Mouse (Mus musculus): ENCODE results near the gene Gm17387. TPM values are rescaled to one million over a fixed set of nuclear protein-coding genes. Genes with fewer than 3 reads are reported as not detected.

The Gm17387 gene
- polyA plus RNA-seq, 1 experiment from 2014 or later: not detected

- peak overlapping the region; percentile 61 for H3K27ac ChIP-seq
- under 1% methylated on average over 51 of the region's 51 CpGs for WGBS
Measured at GRCm38 (mm10) chr7:141070058-141070862, 41.3 kb downstream of the Gm17387 start.

GRCm38 (mm10) chr7:141072017-141072745, 43.2 kb downstream of the Gm17387 start:
- no peak overlapping the region for H3K4me3 ChIP-seq
- H3K27ac ChIP-seq: no peak overlapping the region
- peaks cover 15% of the 10 kb centered on the region for H3K27me3 ChIP-seq
- WGBS: 48% methylated on average over 23 of the region's 23 CpGs
- H3K9me3 ChIP-seq (replicated peaks): no peaks in the 10 kb centered on the region
- H3K9ac ChIP-seq: no peak overlapping the region
- H3K4me1 ChIP-seq: peaks cover 16% of the 10 kb centered on the region
- ATAC-seq: no peak
- H3K4me2 ChIP-seq: no peak overlapping the region
- peaks cover 18% of the 10 kb centered on the region for H3K36me3 ChIP-seq (ENCODE audit: poor library complexity, severe bottlenecking)

More at GRCm38 (mm10) chr7:141070058-141070862, 41.3 kb downstream of the Gm17387 start:
- Histone ChIP-seq H3K9me3 (replicated peaks) (no peaks in the 10 kb centered on the region), H3K4me2 (peak overlapping the region; percentile 74), H3K4me1 (peaks cover 16% of the 10 kb centered on the region), H3K9ac (peak overlapping the region; percentile 70), H3K36me3 (ENCODE audit: poor library complexity, severe bottlenecking) (peaks cover 37% of the 10 kb centered on the region), H3K27me3 (peaks cover 15% of the 10 kb centered on the region), H3K4me3 (peak overlapping the region; percentile 34)
- ATAC-seq: peak; percentile 65

DNA sequence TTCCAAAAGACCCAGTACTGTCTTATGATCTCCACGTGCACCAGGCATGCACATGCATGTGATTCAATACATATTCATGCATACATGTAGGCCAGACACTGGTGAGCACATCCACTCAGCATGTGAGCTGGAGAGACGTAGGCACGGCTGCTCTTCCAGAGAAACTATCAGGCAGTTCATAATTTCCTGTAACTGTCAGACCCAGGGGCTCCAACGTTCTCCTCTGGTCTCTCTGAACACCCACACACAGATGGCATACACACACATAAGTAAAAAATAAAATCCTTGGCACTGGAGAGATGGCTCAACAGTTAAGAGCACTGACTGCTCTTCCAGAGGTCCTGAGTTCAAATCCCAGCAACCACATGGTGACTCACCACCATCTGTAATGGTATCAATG, 44.9 kb downstream of the Gm17387 start:
- H3K9me3 ChIP-seq (replicated peaks): no peaks in the 10 kb centered on the region
- no peak overlapping the region for H3K4me2 ChIP-seq
- ATAC-seq: no peak
- H3K4me3 ChIP-seq: no peak overlapping the region
- H3K4me1 ChIP-seq: peaks cover 16% of the 10 kb centered on the region
- H3K36me3 ChIP-seq (ENCODE audit: poor library complexity, severe bottlenecking): peaks cover 2% of the 10 kb centered on the region
- 81% methylated on average over 4 of the region's 4 CpGs for WGBS
- H3K27me3 ChIP-seq: peaks cover 18% of the 10 kb centered on the region
- no peak overlapping the region for H3K27ac ChIP-seq
- no peak overlapping the region for H3K9ac ChIP-seq

GRCm38 (mm10) chr7:141077841-141078240, 48.9 kb downstream of the Gm17387 start, which contains the start of gene Pkp3:
Gene Pkp3 (plus strand): TSS chr7:141078218.
- 91% methylated on average over 15 of the region's 15 CpGs for WGBS

DNA sequence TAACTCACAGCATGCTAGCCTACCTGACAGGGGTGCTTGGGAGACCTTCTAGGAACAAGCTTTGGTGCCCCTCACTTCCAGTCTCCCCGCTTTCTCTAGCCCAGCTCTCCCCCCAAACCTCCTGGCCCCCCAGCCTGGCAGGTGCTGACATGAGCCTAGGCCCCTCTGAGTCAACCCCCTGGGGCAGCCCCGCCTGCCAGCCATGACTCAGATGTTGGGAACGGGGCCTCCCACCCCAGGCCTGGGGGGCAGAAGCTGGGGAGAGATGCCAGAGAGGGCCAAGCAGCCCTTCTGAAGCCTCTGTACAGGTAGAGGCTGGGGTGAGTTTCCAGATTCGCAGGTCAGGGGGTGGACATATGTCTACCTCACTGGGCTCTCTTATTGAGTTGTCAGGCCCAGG, 49.9 kb downstream of the Gm17387 start:
- ATAC-seq: no peak
- 86% methylated on average over 4 of the region's 4 CpGs for whole genome bisulfite sequencing

More at GRCm38 (mm10) chr7:141077841-141078240, 48.9 kb downstream of the Gm17387 start, which contains the start of gene Pkp3:
- no peak within 1 kb of the TSS for H3K4me2 ChIP-seq
- H3K27ac ChIP-seq: no peak within 1 kb of the TSS
- H3K36me3 ChIP-seq (ENCODE audit: poor library complexity, severe bottlenecking): no peaks in the 10 kb centered on the region
- H3K4me3 ChIP-seq: no peak within 1 kb of the TSS
- no peaks in the 10 kb centered on the region for H3K4me1 ChIP-seq
- no peak for ATAC-seq
- H3K9ac ChIP-seq: no peak within 1 kb of the TSS
- no peaks in the 10 kb centered on the region for H3K9me3 ChIP-seq (replicated peaks)
- peaks cover 18% of the 10 kb centered on the region; the same call in 1 of the 2 replicates for H3K27me3 ChIP-seq

More for the DNA sequence above, 49.9 kb downstream of the Gm17387 start:
- Histone ChIP-seq H3K4me3 (no peak overlapping the region), H3K9me3 (replicated peaks) (no peaks in the 10 kb centered on the region), H3K36me3 (ENCODE audit: poor library complexity, severe bottlenecking) (no peaks in the 10 kb centered on the region), H3K9ac (no peak overlapping the region), H3K4me1 (no peaks in the 10 kb centered on the region), H3K4me2 (no peak overlapping the region), H3K27me3 (peaks cover 18% of the 10 kb centered on the region; the same call in 1 of the 2 replicates), H3K27ac (no peak overlapping the region)

Other genes with a start within 250 kb of the Gm17387 start
- 0.28 TPM in 1 of 2 replicates, not detected in the other for gene Syce1, start 241.3 kb upstream of the Gm17387 start, polyA plus RNA-seq (2015; fragmentation: Nextera tagmentation; extraction: Ambion mirVana)
- 8.7 and 10.6 TPM in 2 replicates for gene Zfp941, start 207.0 kb upstream of the Gm17387 start, polyA plus RNA-seq (2015; fragmentation: Nextera tagmentation; extraction: Ambion mirVana)
- not detected in 2 replicates for gene Urah, start 194.1 kb upstream of the Gm17387 start, polyA plus RNA-seq (2015; fragmentation: Nextera tagmentation; extraction: Ambion mirVana)
- gene Scgb1c1, start 183.6 kb upstream of the Gm17387 start, polyA plus RNA-seq (2015; fragmentation: Nextera tagmentation; extraction: Ambion mirVana): not detected in 2 replicates
- not detected in 2 replicates for gene Odf3, start 181.3 kb upstream of the Gm17387 start, polyA plus RNA-seq (2015; fragmentation: Nextera tagmentation; extraction: Ambion mirVana)
- gene Gm45785, start 172.8 kb upstream of the Gm17387 start, polyA plus RNA-seq (2015; fragmentation: Nextera tagmentation; extraction: Ambion mirVana): not detected in 2 replicates
- 65.7 and 80.4 TPM in 2 replicates for gene Ric8a, start 172.2 kb upstream of the Gm17387 start, polyA plus RNA-seq (2015; fragmentation: Nextera tagmentation; extraction: Ambion mirVana)
- gene Bet1l, start 171.6 kb upstream of the Gm17387 start, polyA plus RNA-seq (2015; fragmentation: Nextera tagmentation; extraction: Ambion mirVana): 34.6 and 38.7 TPM in 2 replicates
- 310 and 318 TPM in 2 replicates for gene Psmd13, start 147.2 kb upstream of the Gm17387 start, polyA plus RNA-seq (2015; fragmentation: Nextera tagmentation; extraction: Ambion mirVana)
- gene Sirt3, start 146.8 kb upstream of the Gm17387 start, polyA plus RNA-seq (2015; fragmentation: Nextera tagmentation; extraction: Ambion mirVana): 29.4 and 31.0 TPM in 2 replicates
- gene Cox8b, start 128.7 kb upstream of the Gm17387 start, polyA plus RNA-seq (2015; fragmentation: Nextera tagmentation; extraction: Ambion mirVana): not detected in 2 replicates
- gene Nlrp6, start 108.2 kb upstream of the Gm17387 start, polyA plus RNA-seq (2015; fragmentation: Nextera tagmentation; extraction: Ambion mirVana): 0.22 and 0.28 TPM in 2 replicates
- gene Pgghg, start 87.7 kb upstream of the Gm17387 start, polyA plus RNA-seq (2015; fragmentation: Nextera tagmentation; extraction: Ambion mirVana): 8.2 and 9.4 TPM in 2 replicates
- 0.45 and 0.64 TPM in 2 replicates for gene Ifitm5, start 78.8 kb upstream of the Gm17387 start, polyA plus RNA-seq (2015; fragmentation: Nextera tagmentation; extraction: Ambion mirVana)
- not detected in 2 replicates for gene Gm45717, start 73.2 kb upstream of the Gm17387 start, polyA plus RNA-seq (2015; fragmentation: Nextera tagmentation; extraction: Ambion mirVana)
- gene Ifitm2, start 73.1 kb upstream of the Gm17387 start, polyA plus RNA-seq (2015; fragmentation: Nextera tagmentation; extraction: Ambion mirVana): 147 and 153 TPM in 2 replicates
- gene Ifitm1, start 61.9 kb upstream of the Gm17387 start, polyA plus RNA-seq (2015; fragmentation: Nextera tagmentation; extraction: Ambion mirVana): 2.7 and 4.8 TPM in 2 replicates
- 12.7 and 18.1 TPM in 2 replicates for gene Ifitm3, start 18.4 kb upstream of the Gm17387 start, polyA plus RNA-seq (2015; fragmentation: Nextera tagmentation; extraction: Ambion mirVana)
- not detected in 2 replicates for gene Ifitm6, start 11.2 kb upstream of the Gm17387 start, polyA plus RNA-seq (2015; fragmentation: Nextera tagmentation; extraction: Ambion mirVana)
- gene B4galnt4, start 32.0 kb downstream of the Gm17387 start, polyA plus RNA-seq (2015; fragmentation: Nextera tagmentation; extraction: Ambion mirVana): 33.0 and 34.7 TPM in 2 replicates
- gene Pkp3, start 49.1 kb downstream of the Gm17387 start, polyA plus RNA-seq (2015; fragmentation: Nextera tagmentation; extraction: Ambion mirVana): 0.25 TPM in 1 of 2 replicates, not detected in the other
- gene Sigirr, start 71.4 kb downstream of the Gm17387 start, polyA plus RNA-seq (2015; fragmentation: Nextera tagmentation; extraction: Ambion mirVana): 1.5 and 1.7 TPM in 2 replicates
- gene Ano9, start 88.7 kb downstream of the Gm17387 start, polyA plus RNA-seq (2015; fragmentation: Nextera tagmentation; extraction: Ambion mirVana): 0.13 TPM in 1 of 2 replicates, not detected in the other
- gene Ptdss2, start 93.3 kb downstream of the Gm17387 start, polyA plus RNA-seq (2015; fragmentation: Nextera tagmentation; extraction: Ambion mirVana): 61.1 and 69.5 TPM in 2 replicates
- 40.7 and 45.2 TPM in 2 replicates for gene Rnh1, start 143.7 kb downstream of the Gm17387 start, polyA plus RNA-seq (2015; fragmentation: Nextera tagmentation; extraction: Ambion mirVana)
- 67.2 and 73.9 TPM in 2 replicates for gene Hras, start 164.9 kb downstream of the Gm17387 start, polyA plus RNA-seq (2015; fragmentation: Nextera tagmentation; extraction: Ambion mirVana)
- gene Lrrc56, start 165.0 kb downstream of the Gm17387 start, polyA plus RNA-seq (2015; fragmentation: Nextera tagmentation; extraction: Ambion mirVana): 12.6 and 17.3 TPM in 2 replicates
- gene Lmntd2, start 184.9 kb downstream of the Gm17387 start, polyA plus RNA-seq (2015; fragmentation: Nextera tagmentation; extraction: Ambion mirVana): 2.1 and 2.3 TPM in 2 replicates
- 29.4 and 33.8 TPM in 2 replicates for gene Rassf7, start 186.7 kb downstream of the Gm17387 start, polyA plus RNA-seq (2015; fragmentation: Nextera tagmentation; extraction: Ambion mirVana)
- gene Phrf1, start 199.7 kb downstream of the Gm17387 start, polyA plus RNA-seq (2015; fragmentation: Nextera tagmentation; extraction: Ambion mirVana): 82.4 and 91.3 TPM in 2 replicates
- 1.0 and 1.1 TPM in 2 replicates for gene Irf7, start 237.3 kb downstream of the Gm17387 start, polyA plus RNA-seq (2015; fragmentation: Nextera tagmentation; extraction: Ambion mirVana)
- gene Cdhr5, start 247.7 kb downstream of the Gm17387 start, polyA plus RNA-seq (2015; fragmentation: Nextera tagmentation; extraction: Ambion mirVana): not detected in 2 replicates